Comparison of ENCODE assay signal across 26 mouse cellular contexts in genomic region chr5:45811527-45811926, GRCm38 (mm10).
"Had no signal": no experiment of that assay in that cellular context is flagged by ENCODE, and none has a peak within 500 bp of the region (broad histone marks: within the 10 kb centered on the region; RNA-seq: fewer than 3 reads in every experiment).

No protein-coding gene starts in this region.

- DNase-seq: gastrocnemius, postnatal 14 days; gastrocnemius, postnatal 36 days; heart, adult 11 months; heart, adult 2 months; heart, postnatal 14 days; heart, postnatal 36 days; kidney, adult 11 months; kidney, adult 2 months; kidney, adult 9 months; kidney, postnatal 14 days; kidney, postnatal 4 days; left cerebral cortex, postnatal 4 days had no signal

- H3K27ac ChIP-seq: heart, adult 2 months; heart, embryonic 13.5 days; heart, embryonic 15.5 days; hindbrain, embryonic 13.5 days; hindbrain, embryonic 15.5 days; hindbrain, postnatal 0 days; kidney, embryonic 15.5 days; kidney, postnatal 0 days; layer of hippocampus, adult 2 months; left cerebral cortex, adult 2 months; limb, embryonic 13.5 days; limb, embryonic 15.5 days; liver, embryonic 12.5 days had no signal

- H3K4me2 ChIP-seq: heart, embryonic 11.5 days; heart, embryonic 13.5 days; heart, embryonic 15.5 days; hindbrain, embryonic 13.5 days; hindbrain, embryonic 15.5 days; kidney, embryonic 15.5 days; limb, embryonic 13.5 days; limb, embryonic 15.5 days; liver, embryonic 12.5 days had no signal

- H3K4me1 ChIP-seq: heart, embryonic 13.5 days; heart, embryonic 15.5 days; hindbrain, embryonic 13.5 days; hindbrain, embryonic 15.5 days; kidney, embryonic 15.5 days; limb, embryonic 13.5 days; limb, embryonic 15.5 days; liver, embryonic 12.5 days had no signal

- H3K27me3 ChIP-seq: heart, embryonic 13.5 days; heart, embryonic 15.5 days; hindbrain, embryonic 13.5 days; hindbrain, embryonic 15.5 days; kidney, embryonic 15.5 days; limb, embryonic 13.5 days; limb, embryonic 15.5 days; liver, embryonic 12.5 days had no signal

- H3K9ac ChIP-seq: heart, embryonic 13.5 days; heart, embryonic 15.5 days; hindbrain, embryonic 13.5 days; hindbrain, embryonic 15.5 days; kidney, embryonic 15.5 days; limb, embryonic 13.5 days; limb, embryonic 15.5 days; liver, embryonic 12.5 days had no signal

- ATAC-seq: hindbrain, postnatal 0 days; intestine, embryonic 16.5 days; liver, embryonic 12.5 days had no signal

- H3K4me3 ChIP-seq: heart, adult 2 months; heart, embryonic 13.5 days; heart, embryonic 15.5 days; hindbrain, embryonic 13.5 days; hindbrain, embryonic 15.5 days; kidney, embryonic 15.5 days; layer of hippocampus, adult 2 months; left cerebral cortex, adult 2 months; limb, embryonic 13.5 days; limb, embryonic 15.5 days; liver, embryonic 12.5 days had no signal
